Mouse (Mus musculus) small intestine, adult 2 months (tissue): Measurements from ENCODE around the gene Trim10. TPM values are rescaled to one million over a fixed set of nuclear protein-coding genes. Genes with fewer than 3 reads are reported as not detected.

Experiments used
- H3K27ac ChIP-seq: fragments of 200-500 bp; 2 replicates; pipeline ENCODE4 v1.5.1; 2012; ENCODE audit warnings: low read depth, low read length, control low read depth, inconsistent platforms; ENCODE audit not compliant: insufficient read depth
- H3K27me3 ChIP-seq: fragments of 200-500 bp; 2 replicates; pipeline ENCODE4 v1.6.1; 2012; ENCODE audit warnings: mild to moderate bottlenecking, moderate library complexity, low read length, inconsistent platforms; ENCODE audit not compliant: control insufficient read depth, insufficient read depth
- H3K36me3 ChIP-seq: fragments of 200-500 bp; 2 replicates; pipeline ENCODE4 v1.6.1; 2012; ENCODE audit warnings: mild to moderate bottlenecking, low read length, control low read depth, inconsistent platforms; ENCODE audit not compliant: control insufficient read depth, insufficient read depth
- H3K4me1 ChIP-seq: fragments of 200-500 bp; 2 replicates; pipeline ENCODE4 v1.6.1; 2012; ENCODE audit warnings: low read length, inconsistent platforms, mixed read lengths; ENCODE audit not compliant: control insufficient read depth, insufficient read depth, insufficient read length
- H3K4me3 ChIP-seq: fragments of 200-500 bp; 2 replicates; pipeline ENCODE4 v1.5.1; 2012; ENCODE audit warnings: low read depth, mild to moderate bottlenecking, control low read depth, inconsistent platforms, low read length, moderate library complexity
- CTCF ChIP-seq: fragments of 200-500 bp; IDR thresholded peaks from 2 replicates; pipeline ENCODE4 v1.5.1; 2012; ENCODE audit warnings: low read depth, mild to moderate bottlenecking, control low read depth, inconsistent platforms, low read length, moderate library complexity, mixed read lengths; ENCODE audit not compliant: insufficient replicate concordance, insufficient read length; ENCODE audit errors: extremely low read depth
- POLR2A ChIP-seq: fragments of 200-500 bp; IDR thresholded peaks from 2 replicates; pipeline ENCODE4 v1.6.1; 2012; ENCODE audit warnings: low read depth, mild to moderate bottlenecking, control low read depth, inconsistent platforms, low read length, moderate library complexity
- WGBS: fragments of 180-500 bp; shearing (Covaris S2); methylation state at CpG from one replicate; pipeline ENCODE4 v1.1.7; 2018; 5-methylcytosine and 5-hydroxymethylcytosine counted together
- polyA plus RNA-seq: library from polyadenylated mRNA; depleted of rRNA; stranded (reverse); fragments of >200 nt; gene quantifications from 2 replicates; pipeline ENCODE4 v1.2.3, GENCODE M21; 2012

Gene Trim10
- polyA plus RNA-seq, 1 experiment, result not detected

GRCm38 (mm10) chr17:36835591-36836426, 33.6 kb upstream of the Trim10 start:
- TF ChIP-seq CTCF (peak; percentile 36; the same call in 1 of the 2 replicates), POLR2A (no peak)
- 16% methylated on average over 12 of the region's 12 CpGs for whole genome bisulfite sequencing
- peak overlapping the region; percentile 1; the same call in 1 of the 2 replicates for H3K4me3 ChIP-seq
- H3K36me3 ChIP-seq, result peaks cover 3% of the 10 kb centered on the region; the same call in 1 of the 2 replicates
- peak overlapping the region; percentile 85 for H3K27ac ChIP-seq
- peaks cover 7% of the 10 kb centered on the region; the same call in 1 of the 2 replicates for H3K4me1 ChIP-seq
- H3K27me3 ChIP-seq, result no peaks in the 10 kb centered on the region

- TF ChIP-seq CTCF (no peak), POLR2A (no peak)
- Histone ChIP-seq H3K4me3 (peak overlapping the region; percentile 59), H3K36me3 (peaks cover 4% of the 10 kb centered on the region; the same call in 1 of the 2 replicates), H3K27ac (peak overlapping the region; percentile 85), H3K27me3 (no peaks in the 10 kb centered on the region), H3K4me1 (peaks cover 7% of the 10 kb centered on the region; the same call in 1 of the 2 replicates)
- WGBS, result 7% methylated on average over 3 of the region's 3 CpGs
Measured at GRCm38 (mm10) chr17:36836427-36836812, 33.0 kb upstream of the Trim10 start.

GRCm38 (mm10) chr17:36836874-36837647, 32.3 kb upstream of the Trim10 start, which contains the start of gene Trim26:
Gene Trim26 (plus strand): TSS chr17:36837134.
- peak; percentile 84 for TF ChIP-seq POLR2A
- no peak for TF ChIP-seq CTCF
- WGBS, result under 1% methylated on average over 58 of the region's 58 CpGs
- peak within 1 kb of the TSS; percentile 95 for H3K27ac ChIP-seq
- H3K4me1 ChIP-seq, result peaks cover 7% of the 10 kb centered on the region; the same call in 1 of the 2 replicates
- H3K36me3 ChIP-seq, result peaks cover 4% of the 10 kb centered on the region; the same call in 1 of the 2 replicates
- peak within 1 kb of the TSS; percentile 85 for H3K4me3 ChIP-seq
- H3K27me3 ChIP-seq, result no peaks in the 10 kb centered on the region

GRCm38 (mm10) chr17:36839001-36839400, 30.4 kb upstream of the Trim10 start:
- Histone ChIP-seq H3K36me3 (peaks cover 11% of the 10 kb centered on the region; the same call in 1 of the 2 replicates), H3K4me1 (peaks cover 15% of the 10 kb centered on the region), H3K27me3 (no peaks in the 10 kb centered on the region), H3K4me3 (no peak overlapping the region), H3K27ac (no peak overlapping the region)
- TF ChIP-seq POLR2A (no peak), CTCF (no peak)
- WGBS, result 81% methylated on average over 5 of the region's 5 CpGs

- peaks cover 11% of the 10 kb centered on the region; the same call in 1 of the 2 replicates for H3K36me3 ChIP-seq
- H3K4me1 ChIP-seq, result peaks cover 24% of the 10 kb centered on the region
- TF ChIP-seq CTCF (no peak), POLR2A (no peak)
- WGBS, result 79% methylated on average over 3 of the region's 3 CpGs
- H3K4me3 ChIP-seq, result no peak overlapping the region
- H3K27me3 ChIP-seq, result no peaks in the 10 kb centered on the region
- no peak overlapping the region for H3K27ac ChIP-seq
Measured at GRCm38 (mm10) chr17:36839931-36840330, 29.4 kb upstream of the Trim10 start.

- peaks cover 29% of the 10 kb centered on the region for H3K4me1 ChIP-seq
- H3K27ac ChIP-seq, result no peak overlapping the region
- no peaks in the 10 kb centered on the region for H3K27me3 ChIP-seq
- TF ChIP-seq POLR2A (no peak), CTCF (no peak)
- no peak overlapping the region for H3K4me3 ChIP-seq
- peaks cover 11% of the 10 kb centered on the region; the same call in 1 of the 2 replicates for H3K36me3 ChIP-seq
Measured at GRCm38 (mm10) chr17:36840961-36841445, 28.4 kb upstream of the Trim10 start.
